Mouse (Mus musculus): Measurements from ENCODE around the gene Obox1. TPM values are rescaled to one million over a fixed set of nuclear protein-coding genes. Genes with fewer than 3 reads are reported as not detected.
"Not testable (repeated sequence)": the region's sequence is repeated elsewhere in the genome, so short reads cannot be mapped to it uniquely, and the experiment has no call there.

The Obox1 gene
- total RNA-seq (2014; rRNA removed) = not detected in 2 replicates
- not detected in 2 replicates for polyA plus RNA-seq (2015; fragmentation: Nextera tagmentation; extraction: Ambion mirVana)

DNA sequence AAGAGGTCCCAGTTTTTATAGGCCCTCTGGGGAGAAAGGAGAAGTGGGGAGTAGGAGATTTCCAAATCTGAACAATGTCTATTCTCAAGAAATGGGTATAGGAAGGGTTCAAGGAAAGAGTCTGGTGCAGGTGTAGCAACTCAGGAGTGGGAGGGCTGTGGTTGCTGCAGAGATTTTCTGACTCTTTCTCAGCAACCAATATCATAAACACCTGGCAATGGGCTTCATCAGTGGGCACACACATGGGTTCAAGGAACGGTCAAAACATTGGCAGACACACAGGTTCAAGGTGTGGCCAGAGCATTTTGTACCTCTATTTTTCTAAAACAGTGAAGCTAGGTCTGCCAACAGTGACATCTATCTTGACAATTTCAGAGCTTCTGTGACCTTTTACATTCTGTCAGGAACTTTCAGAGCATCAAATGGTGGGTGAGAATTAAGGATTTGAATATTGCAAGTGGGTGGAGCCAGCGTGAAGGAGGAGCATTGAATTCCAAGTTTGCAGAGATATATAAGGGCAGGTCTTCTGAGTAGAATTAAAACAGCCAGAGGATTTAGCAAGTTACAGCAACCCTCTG, at the start of gene Obox1, which contains the start of gene Obox2:
TSS of gene Obox1 (plus strand) at position 528 of the 578 bp plus-strand sequence.
TSS of gene Obox2 (plus strand) at position 301 of the 578 bp plus-strand sequence.
- not testable (repeated sequence) for H3K36me3 ChIP-seq (ENCODE audit: insufficient read depth); H3K27ac ChIP-seq (ENCODE audit: low read depth, low read length); H3K27me3 ChIP-seq (ENCODE audit: insufficient read depth, low read length); H3K9me3 ChIP-seq (ENCODE audit: low read length); DNase-seq; ATAC-seq; H3K4me3 ChIP-seq (ENCODE audit: low read depth, low read length); H3K4me1 ChIP-seq (ENCODE audit: insufficient read depth); H3K4me2 ChIP-seq (ENCODE audit: low read depth); H3K9ac ChIP-seq
- no CpG with 5 or more reads among the region's 2 CpGs for WGBS

- 70% methylated on average over 3 of the region's 3 CpGs for whole genome bisulfite sequencing
- not testable (repeated sequence) for H3K4me1 ChIP-seq (ENCODE audit: insufficient read depth)
These were observed 10.6 kb downstream of the Obox1 start for GRCm38 (mm10) chr7:15399147-15399874.

DNA sequence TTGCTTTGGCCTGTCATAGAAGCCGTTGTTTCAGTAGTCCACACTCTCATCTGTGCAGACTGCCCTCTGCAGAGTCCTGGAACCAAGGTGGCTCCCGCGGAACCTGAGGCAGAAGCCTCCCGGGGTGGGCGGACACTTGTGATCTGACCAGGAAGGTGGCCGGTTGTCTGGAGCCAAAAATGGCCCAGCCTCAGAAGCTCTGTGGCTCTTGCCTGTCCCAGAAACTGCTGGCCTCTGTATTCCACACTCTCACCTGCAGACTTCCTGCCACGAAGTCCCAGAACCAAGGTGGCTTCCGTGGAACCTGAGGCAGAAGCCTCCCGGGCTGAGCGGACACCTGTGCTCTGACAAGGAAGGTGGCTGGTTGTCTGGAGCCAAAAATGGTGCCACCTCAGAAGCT, 18.1 kb downstream of the Obox1 start:
- H3K4me1 ChIP-seq (ENCODE audit: insufficient read depth); H3K4me3 ChIP-seq (ENCODE audit: low read depth, low read length); H3K27me3 ChIP-seq (ENCODE audit: insufficient read depth, low read length); H3K9ac ChIP-seq; DNase-seq; ATAC-seq; H3K4me2 ChIP-seq (ENCODE audit: low read depth); H3K9me3 ChIP-seq (ENCODE audit: low read length); H3K36me3 ChIP-seq (ENCODE audit: insufficient read depth); H3K27ac ChIP-seq (ENCODE audit: low read depth, low read length): not testable (repeated sequence)
- WGBS = 86% methylated on average over 10 of the region's 10 CpGs

More at GRCm38 (mm10) chr7:15399147-15399874, 10.6 kb downstream of the Obox1 start:
- not testable (repeated sequence) for H3K4me3 ChIP-seq (ENCODE audit: low read depth, low read length); H3K4me2 ChIP-seq (ENCODE audit: low read depth); H3K27ac ChIP-seq (ENCODE audit: low read depth, low read length); H3K27me3 ChIP-seq (ENCODE audit: insufficient read depth, low read length); H3K9me3 ChIP-seq (ENCODE audit: low read length); H3K9ac ChIP-seq; DNase-seq; H3K36me3 ChIP-seq (ENCODE audit: insufficient read depth); ATAC-seq

- not testable (repeated sequence) for ATAC-seq; H3K4me1 ChIP-seq (ENCODE audit: insufficient read depth); H3K27ac ChIP-seq (ENCODE audit: low read depth, low read length); H3K9me3 ChIP-seq (ENCODE audit: low read length); H3K4me3 ChIP-seq (ENCODE audit: low read depth, low read length); H3K4me2 ChIP-seq (ENCODE audit: low read depth); DNase-seq; H3K36me3 ChIP-seq (ENCODE audit: insufficient read depth); H3K9ac ChIP-seq; H3K27me3 ChIP-seq (ENCODE audit: insufficient read depth, low read length)
- 86% methylated on average over 8 of the region's 9 CpGs for WGBS
These were observed 29.3 kb downstream of the Obox1 start for GRCm38 (mm10) chr7:15418046-15418445.

GRCm38 (mm10) chr7:15425537-15425936, 36.8 kb downstream of the Obox1 start:
- DNase-seq; H3K4me2 ChIP-seq (ENCODE audit: low read depth); ATAC-seq; H3K9me3 ChIP-seq (ENCODE audit: low read length); H3K9ac ChIP-seq; H3K36me3 ChIP-seq (ENCODE audit: insufficient read depth); H3K4me1 ChIP-seq (ENCODE audit: insufficient read depth); H3K27ac ChIP-seq (ENCODE audit: low read depth, low read length); H3K27me3 ChIP-seq (ENCODE audit: insufficient read depth, low read length); H3K4me3 ChIP-seq (ENCODE audit: low read depth, low read length): not testable (repeated sequence)
- 84% methylated on average over 3 of the region's 4 CpGs for WGBS

DNA sequence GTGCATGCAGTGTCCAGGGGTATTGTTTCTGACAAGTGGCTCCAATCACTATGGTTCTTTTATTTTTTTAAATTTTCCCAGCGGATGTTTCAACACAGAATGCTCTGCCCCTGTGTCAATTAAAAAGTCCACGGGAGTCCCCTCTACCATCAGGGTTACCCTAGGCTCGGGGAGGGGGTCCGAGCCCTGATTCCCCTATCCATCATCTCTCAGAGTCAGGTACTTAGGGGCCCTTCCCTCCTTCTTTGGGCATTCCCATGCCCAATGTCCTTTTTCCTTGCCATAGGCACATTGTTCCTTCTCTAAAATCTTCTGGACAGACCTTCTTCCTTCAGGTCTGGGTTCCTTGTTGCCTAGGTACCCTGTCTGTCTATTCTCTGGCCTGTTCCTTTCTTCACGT, 120.7 kb downstream of the Obox1 start:
- H3K9ac ChIP-seq; H3K36me3 ChIP-seq (ENCODE audit: insufficient read depth); H3K27me3 ChIP-seq (ENCODE audit: insufficient read depth, low read length); DNase-seq; H3K27ac ChIP-seq (ENCODE audit: low read depth, low read length); ATAC-seq; H3K4me1 ChIP-seq (ENCODE audit: insufficient read depth); H3K4me2 ChIP-seq (ENCODE audit: low read depth); H3K4me3 ChIP-seq (ENCODE audit: low read depth, low read length); H3K9me3 ChIP-seq (ENCODE audit: low read length): not testable (repeated sequence)
- 79% methylated on average over 4 of the region's 5 CpGs for WGBS

Other genes starting within 250 kb of the Obox1 start
- gene Obox2, start 227 bp upstream of the Obox1 start, total RNA-seq (2014; rRNA removed) = not detected in 2 replicates
- not detected in 2 replicates for gene Obox2, start 227 bp upstream of the Obox1 start, polyA plus RNA-seq (2015; fragmentation: Nextera tagmentation; extraction: Ambion mirVana)